Mouse (Mus musculus) c-Kit-positive CD71-positive TER-119-positive erythroid progenitor cells, embryonic 14.5 days (primary cell): ENCODE measurements around the gene Fgf7.

Experiments used
- DNase-seq: peaks from one replicate; pipeline ENCODE4 v3.0.0-alpha.2; 2013; ENCODE audit warnings: low spot score

Gene Fgf7

GRCm38 (mm10) chr2:126061037-126061773 is 26.7 kb downstream of the Fgf7 start:
- DNase-seq = no peak

GRCm38 (mm10) chr2:126062876-126063275 is 28.4 kb downstream of the Fgf7 start:
- DNase-seq = no peak

DNA sequence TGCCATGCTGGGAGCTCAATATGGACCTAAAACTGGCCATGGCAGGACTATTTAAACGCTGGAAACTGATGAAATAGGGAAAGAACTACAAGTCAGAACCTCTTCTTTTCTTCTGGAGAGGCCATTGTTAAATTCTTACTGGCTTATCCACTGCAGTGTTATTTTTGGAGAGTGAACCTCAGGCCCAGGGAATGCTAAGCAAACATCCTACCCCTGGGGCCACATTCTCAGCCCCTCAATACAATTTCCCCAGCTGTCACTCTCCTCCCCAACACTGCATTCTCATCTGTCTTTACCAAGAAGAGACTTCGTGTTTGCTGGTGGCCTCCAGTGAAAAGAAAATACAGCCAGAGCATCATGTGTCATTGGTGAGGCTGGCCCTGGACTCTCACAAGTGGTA is 30.4 kb downstream of the Fgf7 start:
- no peak for DNase-seq

GRCm38 (mm10) chr2:126065303-126065856 is 30.9 kb downstream of the Fgf7 start:
- DNase-seq = no peak

DNA sequence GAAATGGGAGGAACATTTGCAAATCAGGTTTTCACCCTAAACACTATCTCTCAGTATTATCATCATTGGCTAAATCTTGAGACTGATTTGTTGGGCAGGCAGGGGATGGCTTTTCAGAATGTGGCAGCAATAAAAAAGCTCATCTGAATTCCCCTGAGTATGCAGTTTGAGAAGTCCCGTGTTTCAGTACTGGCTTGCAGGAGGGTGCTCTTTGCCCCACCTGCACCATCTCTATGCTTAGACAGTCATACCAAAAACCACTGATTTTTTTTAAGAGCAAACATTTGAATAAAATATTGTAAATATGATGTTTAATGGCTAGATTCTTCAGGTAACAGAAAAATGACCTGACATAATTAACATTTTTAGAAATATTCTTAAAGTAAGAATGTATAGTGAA is 35.3 kb downstream of the Fgf7 start:
- no peak for DNase-seq

- DNase-seq = no peak
These were observed 39.3 kb downstream of the Fgf7 start for GRCm38 (mm10) chr2:126073744-126074143.

- no peak for DNase-seq
These were observed 42.0 kb downstream of the Fgf7 start for GRCm38 (mm10) chr2:126076506-126076905.

DNA sequence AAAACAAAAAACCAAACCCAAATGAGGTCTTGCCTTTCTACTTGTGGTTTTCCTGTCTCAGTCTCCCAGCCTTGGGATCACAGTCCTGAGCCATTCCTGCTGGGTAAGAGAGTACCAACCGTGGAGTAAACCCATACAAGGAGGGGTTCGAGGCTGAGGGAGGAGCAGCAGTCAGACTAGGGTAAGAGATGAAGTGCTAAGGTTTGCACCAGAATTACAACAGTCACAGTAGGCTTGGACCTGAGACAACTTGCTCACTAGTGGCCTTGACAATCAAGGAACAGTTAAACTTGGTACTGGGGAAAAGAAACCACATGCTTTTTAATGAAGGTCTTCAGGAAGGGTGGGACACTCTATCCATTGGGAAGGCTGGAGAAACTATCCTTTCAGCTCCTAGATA is 44.6 kb downstream of the Fgf7 start:
- no peak for DNase-seq

DNA sequence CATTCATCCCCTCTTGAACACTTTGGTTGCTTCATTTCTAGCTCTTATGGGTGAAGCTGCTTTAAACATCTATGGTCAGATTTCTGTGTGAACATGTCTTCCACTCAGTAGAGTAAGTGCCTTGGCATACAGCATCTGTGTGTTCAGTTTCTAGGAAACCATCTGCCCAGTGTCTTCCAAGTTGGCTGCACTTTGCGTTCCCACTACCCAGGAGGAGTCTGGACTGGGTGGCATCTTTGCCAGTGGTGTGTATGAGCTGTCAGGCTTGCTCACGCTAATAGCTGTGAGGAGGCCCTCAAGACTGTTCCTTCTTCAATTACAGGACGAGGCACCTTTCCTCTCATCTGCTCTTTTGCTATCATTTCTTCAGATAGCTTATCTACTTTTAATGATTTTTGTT is 49.9 kb downstream of the Fgf7 start:
- DNase-seq = no peak

- no peak for DNase-seq
These were observed 51.7 kb downstream of the Fgf7 start for GRCm38 (mm10) chr2:126086187-126086586.

DNA sequence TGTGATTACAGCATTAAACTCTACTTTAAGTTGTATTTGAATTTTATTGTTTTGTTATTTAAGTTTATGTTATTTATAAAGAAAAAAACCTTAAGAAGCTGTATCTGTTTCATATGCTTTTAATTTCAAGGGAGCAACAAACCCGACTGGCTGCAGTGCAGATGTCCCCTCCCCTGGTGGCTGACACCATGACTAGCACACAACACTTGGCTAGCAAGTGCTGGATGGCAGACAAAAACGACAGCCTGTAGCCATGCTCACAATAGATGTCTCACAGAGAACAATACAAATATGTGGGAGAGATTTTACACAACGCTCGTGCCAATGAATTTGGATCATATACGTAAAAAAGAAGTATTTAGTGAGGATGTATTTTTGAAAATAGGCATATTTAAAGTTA is 56.0 kb downstream of the Fgf7 start:
- no peak for DNase-seq

GRCm38 (mm10) chr2:126094616-126095015 is 60.2 kb downstream of the Fgf7 start:
- no peak for DNase-seq
